Mouse (Mus musculus): ENCODE measurements at regions not wholly inside any gene's neighbourhood (a gene's known extent, or its start where the extent isn't known, plus 50 kb on each side); places are given as distances from the start of the nearest gene placed in this dataset.

- H3K27me3 ChIP-seq (ENCODE audit: control insufficient read depth, insufficient read depth, low read length), result no peaks in the 10 kb centered on the region
- H3K9me3 ChIP-seq (ENCODE audit: control insufficient read depth, low read length), result no peaks in the 10 kb centered on the region
- no peak overlapping the region for H3K27ac ChIP-seq (ENCODE audit: low read depth, low read length)
- H3K36me3 ChIP-seq (ENCODE audit: control insufficient read depth, insufficient read depth, low read length), result no peaks in the 10 kb centered on the region
- peak; percentile 65 for ATAC-seq (ENCODE audit: low read depth)
- H3K4me2 ChIP-seq (ENCODE audit: low read depth, low read length), result no peak overlapping the region
- WGBS, result 4% methylated on average over 1 of the region's 1 CpGs
- no peak overlapping the region for H3K9ac ChIP-seq (replicated peaks; ENCODE audit: low read depth, low read length)
- H3K4me1 ChIP-seq (ENCODE audit: control insufficient read depth, insufficient read depth, low read length), result no peaks in the 10 kb centered on the region
- H3K4me3 ChIP-seq (ENCODE audit: low read depth, low read length), result no peak overlapping the region
Measured at GRCm38 (mm10) chr15:57187840-57188457, 289.5 kb downstream of the Slc22a22 start.

GRCm38 (mm10) chr15:57179138-57179537 lies 298.3 kb downstream of the Slc22a22 start:
- 68% methylated on average over 1 of the region's 1 CpGs for whole genome bisulfite sequencing
- ATAC-seq (ENCODE audit: low read depth), result no peak
- H3K4me3 ChIP-seq (ENCODE audit: low read depth, low read length), result no peak overlapping the region

GRCm38 (mm10) chr15:57172723-57173122 lies 304.7 kb downstream of the Slc22a22 start:
- H3K36me3 ChIP-seq (ENCODE audit: control insufficient read depth, insufficient read depth, low read length), result no peaks in the 10 kb centered on the region
- H3K4me2 ChIP-seq (ENCODE audit: low read depth, low read length), result no peak overlapping the region
- ATAC-seq (ENCODE audit: low read depth), result no peak
- H3K27me3 ChIP-seq (ENCODE audit: control insufficient read depth, insufficient read depth, low read length), result no peaks in the 10 kb centered on the region
- H3K4me3 ChIP-seq (ENCODE audit: low read depth, low read length), result no peak overlapping the region
- WGBS, result 75% methylated on average over 5 of the region's 5 CpGs
- no peak overlapping the region for H3K9ac ChIP-seq (replicated peaks; ENCODE audit: low read depth, low read length)
- H3K4me1 ChIP-seq (ENCODE audit: control insufficient read depth, insufficient read depth, low read length), result no peaks in the 10 kb centered on the region
- H3K9me3 ChIP-seq (ENCODE audit: control insufficient read depth, low read length), result no peaks in the 10 kb centered on the region
- no peak overlapping the region for H3K27ac ChIP-seq (ENCODE audit: low read depth, low read length)

More at GRCm38 (mm10) chr15:57179138-57179537, 298.3 kb downstream of the Slc22a22 start:
- Histone ChIP-seq H3K4me2 (ENCODE audit: low read depth, low read length) (no peak overlapping the region), H3K9ac (replicated peaks; ENCODE audit: low read depth, low read length) (no peak overlapping the region), H3K27ac (ENCODE audit: low read depth, low read length) (no peak overlapping the region), H3K4me1 (ENCODE audit: control insufficient read depth, insufficient read depth, low read length) (no peaks in the 10 kb centered on the region), H3K9me3 (ENCODE audit: control insufficient read depth, low read length) (no peaks in the 10 kb centered on the region), H3K36me3 (ENCODE audit: control insufficient read depth, insufficient read depth, low read length) (no peaks in the 10 kb centered on the region), H3K27me3 (ENCODE audit: control insufficient read depth, insufficient read depth, low read length) (no peaks in the 10 kb centered on the region)

GRCm38 (mm10) chr15:57162401-57163343 lies 314.8 kb downstream of the Slc22a22 start:
- Histone ChIP-seq H3K27me3 (ENCODE audit: control insufficient read depth, insufficient read depth, low read length) (no peaks in the 10 kb centered on the region), H3K4me2 (ENCODE audit: low read depth, low read length) (no peak overlapping the region), H3K36me3 (ENCODE audit: control insufficient read depth, insufficient read depth, low read length) (no peaks in the 10 kb centered on the region), H3K27ac (ENCODE audit: low read depth, low read length) (0 out of 2 replicates have a peak overlapping the region, but pooled peaks have one; percentile 16), H3K4me3 (ENCODE audit: low read depth, low read length) (no peak overlapping the region), H3K4me1 (ENCODE audit: control insufficient read depth, insufficient read depth, low read length) (no peaks in the 10 kb centered on the region), H3K9me3 (ENCODE audit: control insufficient read depth, low read length) (no peaks in the 10 kb centered on the region), H3K9ac (replicated peaks; ENCODE audit: low read depth, low read length) (no peak overlapping the region)
- whole genome bisulfite sequencing, result 43% methylated on average over 12 of the region's 12 CpGs
- peak; percentile 74 for ATAC-seq (ENCODE audit: low read depth)

- Histone ChIP-seq H3K9me3 (ENCODE audit: control insufficient read depth, low read length) (no peaks in the 10 kb centered on the region), H3K27me3 (ENCODE audit: control insufficient read depth, insufficient read depth, low read length) (no peaks in the 10 kb centered on the region), H3K4me3 (ENCODE audit: low read depth, low read length) (no peak overlapping the region), H3K4me1 (ENCODE audit: control insufficient read depth, insufficient read depth, low read length) (no peaks in the 10 kb centered on the region), H3K36me3 (ENCODE audit: control insufficient read depth, insufficient read depth, low read length) (no peaks in the 10 kb centered on the region), H3K27ac (ENCODE audit: low read depth, low read length) (no peak overlapping the region), H3K4me2 (ENCODE audit: low read depth, low read length) (no peak overlapping the region), H3K9ac (replicated peaks; ENCODE audit: low read depth, low read length) (no peak overlapping the region)
- 42% methylated on average over 9 of the region's 9 CpGs for WGBS
- no peak for ATAC-seq (ENCODE audit: low read depth)
Measured at GRCm38 (mm10) chr15:57140130-57140750, 337.2 kb downstream of the Slc22a22 start.

GRCm38 (mm10) chr15:57104711-57105110 lies 372.7 kb downstream of the Slc22a22 start:
- H3K9me3 ChIP-seq (ENCODE audit: control insufficient read depth, low read length), result no peaks in the 10 kb centered on the region
- H3K27ac ChIP-seq (ENCODE audit: low read depth, low read length), result no peak overlapping the region
- H3K4me1 ChIP-seq (ENCODE audit: control insufficient read depth, insufficient read depth, low read length), result no peaks in the 10 kb centered on the region
- H3K9ac ChIP-seq (replicated peaks; ENCODE audit: low read depth, low read length), result no peak overlapping the region
- no peaks in the 10 kb centered on the region for H3K27me3 ChIP-seq (ENCODE audit: control insufficient read depth, insufficient read depth, low read length)
- H3K4me3 ChIP-seq (ENCODE audit: low read depth, low read length), result no peak overlapping the region
- WGBS, result 86% methylated on average over 3 of the region's 3 CpGs
- no peaks in the 10 kb centered on the region for H3K36me3 ChIP-seq (ENCODE audit: control insufficient read depth, insufficient read depth, low read length)
- ATAC-seq (ENCODE audit: low read depth), result no peak
- H3K4me2 ChIP-seq (ENCODE audit: low read depth, low read length), result no peak overlapping the region

- Histone ChIP-seq H3K36me3 (ENCODE audit: control insufficient read depth, insufficient read depth, low read length) (no peaks in the 10 kb centered on the region), H3K9me3 (ENCODE audit: control insufficient read depth, low read length) (no peaks in the 10 kb centered on the region), H3K27ac (ENCODE audit: low read depth, low read length) (no peak overlapping the region), H3K4me1 (ENCODE audit: control insufficient read depth, insufficient read depth, low read length) (no peaks in the 10 kb centered on the region), H3K9ac (replicated peaks; ENCODE audit: low read depth, low read length) (no peak overlapping the region), H3K4me2 (ENCODE audit: low read depth, low read length) (no peak overlapping the region), H3K4me3 (ENCODE audit: low read depth, low read length) (no peak overlapping the region), H3K27me3 (ENCODE audit: control insufficient read depth, insufficient read depth, low read length) (no peaks in the 10 kb centered on the region)
- no peak for ATAC-seq (ENCODE audit: low read depth)
- WGBS, result 83% methylated on average over 2 of the region's 2 CpGs
Measured at GRCm38 (mm10) chr15:57097309-57097708, 380.1 kb downstream of the Slc22a22 start.

- Histone ChIP-seq H3K4me2 (ENCODE audit: low read depth, low read length) (no peak overlapping the region), H3K9me3 (ENCODE audit: control insufficient read depth, low read length) (no peaks in the 10 kb centered on the region), H3K36me3 (ENCODE audit: control insufficient read depth, insufficient read depth, low read length) (no peaks in the 10 kb centered on the region), H3K4me3 (ENCODE audit: low read depth, low read length) (no peak overlapping the region), H3K4me1 (ENCODE audit: control insufficient read depth, insufficient read depth, low read length) (no peaks in the 10 kb centered on the region), H3K9ac (replicated peaks; ENCODE audit: low read depth, low read length) (no peak overlapping the region), H3K27ac (ENCODE audit: low read depth, low read length) (no peak overlapping the region), H3K27me3 (ENCODE audit: control insufficient read depth, insufficient read depth, low read length) (no peaks in the 10 kb centered on the region)
- ATAC-seq (ENCODE audit: low read depth), result no peak
Measured at GRCm38 (mm10) chr15:57079806-57080205, 397.6 kb downstream of the Slc22a22 start.

- WGBS, result 85% methylated on average over 4 of the region's 4 CpGs
- Histone ChIP-seq H3K9me3 (ENCODE audit: control insufficient read depth, low read length) (no peaks in the 10 kb centered on the region), H3K4me3 (ENCODE audit: low read depth, low read length) (no peak overlapping the region), H3K27me3 (ENCODE audit: control insufficient read depth, insufficient read depth, low read length) (no peaks in the 10 kb centered on the region), H3K4me2 (ENCODE audit: low read depth, low read length) (no peak overlapping the region), H3K4me1 (ENCODE audit: control insufficient read depth, insufficient read depth, low read length) (no peaks in the 10 kb centered on the region), H3K36me3 (ENCODE audit: control insufficient read depth, insufficient read depth, low read length) (no peaks in the 10 kb centered on the region), H3K27ac (ENCODE audit: low read depth, low read length) (no peak overlapping the region), H3K9ac (replicated peaks; ENCODE audit: low read depth, low read length) (no peak overlapping the region)
- ATAC-seq (ENCODE audit: low read depth), result no peak
Measured at GRCm38 (mm10) chr15:57073776-57074175, 403.6 kb downstream of the Slc22a22 start.

All from neural tube, embryonic 14.5 days (tissue).